In genomic region chr13:51698318-51698717, GRCm38 (mm10) we compare ENCODE assay signal across 28 mouse cellular contexts. TPM values are rescaled to one million over a fixed set of nuclear protein-coding genes. Genes with fewer than 3 reads are reported as not detected.
DNase-seq lines count a peak whose midpoint lies in the region; ATAC-seq and TF ChIP-seq lines count a peak whose summit lies in the region.
"Had no signal": no experiment of that assay in that cellular context is flagged by ENCODE, and none has a peak within 500 bp of the region (broad histone marks: within the 10 kb centered on the region; RNA-seq: fewer than 3 reads in every experiment).

No protein-coding gene starts in this region.

- H3K4me1 ChIP-seq in heart, embryonic 14.5 days (ENCODE audit: control insufficient read depth in 2 of 2, insufficient read depth in 2 of 2, low read length in 2 of 2), result peaks cover 14 to 20% of the 10 kb centered on the region in 2 experiments
- H3K4me1 ChIP-seq in bone marrow, adult 2 months (ENCODE audit: control insufficient read depth, insufficient read depth, low read length), result peaks cover 2% of the 10 kb centered on the region; the same call in 1 of the 2 replicates
- peaks cover 37% of the 10 kb centered on the region for H3K4me1 ChIP-seq in liver, embryonic 12.5 days
- H3K4me1 ChIP-seq: embryonic facial prominence, embryonic 12.5 days; forebrain, embryonic 12.5 days; hindbrain, embryonic 15.5 days; intestine, embryonic 15.5 days; limb, embryonic 10.5 days; midbrain, embryonic 12.5 days; neural tube, embryonic 13.5 days had no signal

- no peak for ATAC-seq in heart, embryonic 14.5 days (ENCODE audit: insufficient number of reproducible peaks, insufficient read depth, low FRiP score, low read depth)
- ATAC-seq in liver, embryonic 12.5 days, result peak; percentile 59; the same call in 1 of the 2 replicates
- peak; percentile 47 for ATAC-seq in megakaryocyte progenitor cell, adult 5-6 weeks (replicated peaks; ENCODE audit: poor library complexity)
- no peak for ATAC-seq in inflammation-experienced regulatory T-cells, adult 6 months
- ATAC-seq: intestine, embryonic 15.5 days; lung, postnatal 0 days had no signal

- no peak for DNase-seq in heart, postnatal 4 days
- no peak for DNase-seq in adrenal gland, adult 18-20 months (ENCODE audit: low spot score in 2 of 2)
- DNase-seq: adrenal gland, adult 8-10 months; B cell, adult 2 months; cerebellum, adult 2 months; cerebellum, postnatal 25 days; kidney, adult 9 months; kidney, postnatal 14 days; retina, postnatal 1 day; right cerebral cortex, postnatal 25 days; spleen, adult 18-20 months; thymus, postnatal 36 days had no signal

- peaks cover 27% of the 10 kb centered on the region for H3K36me3 ChIP-seq in heart, embryonic 14.5 days (ENCODE audit: control insufficient read depth, insufficient read depth, low read length)
- peaks cover 21% of the 10 kb centered on the region for H3K36me3 ChIP-seq in liver, embryonic 12.5 days
- H3K36me3 ChIP-seq: intestine, embryonic 15.5 days had no signal

- no peak overlapping the region for H3K4me2 ChIP-seq in heart, embryonic 14.5 days (ENCODE audit: low read length)
- H3K4me2 ChIP-seq in liver, embryonic 12.5 days, result peak overlapping the region; percentile 25
- H3K4me2 ChIP-seq: embryonic facial prominence, embryonic 12.5 days; forebrain, embryonic 12.5 days; hindbrain, embryonic 15.5 days; intestine, embryonic 15.5 days; midbrain, embryonic 12.5 days; neural tube, embryonic 13.5 days had no signal

- WGBS in heart, embryonic 14.5 days, result 44% methylated on average over 3 of the region's 3 CpGs
- WGBS in bone marrow, adult 2 months, result 80% methylated on average over 3 of the region's 3 CpGs
- 33% methylated on average over 3 of the region's 3 CpGs for WGBS in liver, embryonic 12.5 days (ENCODE audit: insufficient replicate concordance)

- peak overlapping the region; percentile 46 to 48 for H3K27ac ChIP-seq in heart, embryonic 14.5 days (replicated peaks in 1 of 2; ENCODE audit: control insufficient read depth in 1 of 2, insufficient read depth in 1 of 2, low read depth in 2 of 2, low read length in 2 of 2)
- H3K27ac ChIP-seq in bone marrow, adult 2 months (ENCODE audit: control insufficient read depth, insufficient read depth, low read depth, low read length, poor library complexity), result 0 out of 2 replicates have a peak overlapping the region, but pooled peaks have one; percentile 29
- H3K27ac ChIP-seq in liver, embryonic 12.5 days, result peak overlapping the region; percentile 52; the same call in 1 of the 2 replicates
- H3K27ac ChIP-seq: embryonic facial prominence, embryonic 12.5 days; forebrain, embryonic 12.5 days; hindbrain, embryonic 15.5 days; intestine, embryonic 15.5 days; limb, embryonic 10.5 days; midbrain, embryonic 12.5 days; neural tube, embryonic 13.5 days had no signal

- no peaks in the 10 kb centered on the region for H3K27me3 ChIP-seq in heart, embryonic 14.5 days (ENCODE audit: control insufficient read depth, insufficient read depth, low read length)
- no peaks in the 10 kb centered on the region for H3K27me3 ChIP-seq in liver, embryonic 12.5 days (replicated peaks)
- H3K27me3 ChIP-seq: CH12.LX; embryonic facial prominence, embryonic 12.5 days; forebrain, embryonic 12.5 days; hindbrain, embryonic 15.5 days; intestine, embryonic 15.5 days; midbrain, embryonic 12.5 days; neural tube, embryonic 13.5 days had no signal

- no peak overlapping the region for H3K9ac ChIP-seq in heart, embryonic 14.5 days (ENCODE audit: low read length)
- peak overlapping the region; percentile 33; the same call in 1 of the 2 replicates for H3K9ac ChIP-seq in liver, embryonic 12.5 days
- H3K9ac ChIP-seq: embryonic facial prominence, embryonic 12.5 days; forebrain, embryonic 12.5 days; hindbrain, embryonic 15.5 days; intestine, embryonic 15.5 days; midbrain, embryonic 12.5 days; neural tube, embryonic 13.5 days had no signal

- no peak for TF ChIP-seq POLR2A in bone marrow, adult 2 months (IDR thresholded peaks at IDR 0.05; ENCODE audit: borderline replicate concordance, control insufficient read depth, low read depth, low read length)

- no peaks in the 10 kb centered on the region for H3K9me3 ChIP-seq in heart, embryonic 14.5 days (ENCODE audit: control insufficient read depth, low read length)
- no peaks in the 10 kb centered on the region for H3K9me3 ChIP-seq in liver, embryonic 12.5 days (replicated peaks)
- H3K9me3 ChIP-seq: embryonic facial prominence, embryonic 12.5 days; forebrain, embryonic 12.5 days; G1E; hindbrain, embryonic 15.5 days; intestine, embryonic 15.5 days; limb, embryonic 10.5 days; midbrain, embryonic 12.5 days; neural tube, embryonic 13.5 days had no signal

- no peak for TF ChIP-seq CTCF in bone marrow, adult 2 months (IDR thresholded peaks at IDR 0.05; ENCODE audit: control insufficient read depth, insufficient read depth, low read length)

- H3K4me3 ChIP-seq in heart, embryonic 14.5 days (ENCODE audit: control insufficient read depth in 1 of 2, insufficient read depth in 1 of 2, low read depth in 1 of 2, low read length in 2 of 2), result no peak overlapping the region
- H3K4me3 ChIP-seq in bone marrow, adult 2 months (replicated peaks; ENCODE audit: control insufficient read depth, low read depth, low read length), result no peak overlapping the region
- no peak overlapping the region for H3K4me3 ChIP-seq in liver, embryonic 12.5 days
- H3K4me3 ChIP-seq: embryonic facial prominence, embryonic 12.5 days; forebrain, embryonic 12.5 days; hindbrain, embryonic 15.5 days; intestine, embryonic 15.5 days; limb, embryonic 10.5 days; midbrain, embryonic 12.5 days; neural tube, embryonic 13.5 days had no signal

RNA-seq across cellular contexts. Expression of gene Secisbp2, which starts 46.8 kb away (rescaled TPM):
- 26.0 and 27.7 TPM in 2 replicates for polyA plus RNA-seq in heart, embryonic 14.5 days (2014; fragmentation: Nextera tagmentation; extraction: Ambion mirVana)
- total RNA-seq in heart, postnatal 4 days (2021), result 10 to 100 TPM; 22.3 to 23.0 TPM
- 21.3 and 27.2 TPM in 2 replicates for polyA plus RNA-seq in bone marrow, adult 2 months (2011; ENCODE audit: insufficient read depth, insufficient read length, low replicate concordance, missing spikeins)
- polyA plus RNA-seq in liver, embryonic 12.5 days (2016; fragmentation: Nextera tagmentation; extraction: Ambion mirVana), result 19.7 and 22.7 TPM in 2 replicates
- total RNA-seq in megakaryocyte progenitor cell, adult 5-6 weeks (2015), result 13.9 and 15.9 TPM in 2 replicates
- total RNA-seq in megakaryocyte progenitor cell, adult 5-6 weeks (2017), result 24.6 and 25.0 TPM in 2 replicates
- 10 to 100 TPM; 19.0 to 21.7 TPM for total RNA-seq in adrenal gland, adult 18-20 months (2021)
- polyA plus RNA-seq in inflammation-experienced regulatory T-cells, adult 6 months (2017; shearing (Covaris generic)), result 10 to 100 TPM; 34.3 to 43.2 (median 34.5) TPM

RNA-seq across cellular contexts. Expression of gene Cks2, which starts 53.3 kb away (rescaled TPM):
- polyA plus RNA-seq in heart, embryonic 14.5 days (2014; fragmentation: Nextera tagmentation; extraction: Ambion mirVana), result 280 and 300 TPM in 2 replicates
- total RNA-seq in heart, postnatal 4 days (2021), result 10 to 100 TPM; 76.8 to 86.6 TPM
- polyA plus RNA-seq in bone marrow, adult 2 months (2011; ENCODE audit: insufficient read depth, insufficient read length, low replicate concordance, missing spikeins), result 258 and 286 TPM in 2 replicates
- polyA plus RNA-seq in liver, embryonic 12.5 days (2016; fragmentation: Nextera tagmentation; extraction: Ambion mirVana), result 405 and 413 TPM in 2 replicates
- 499 and 603 TPM in 2 replicates for total RNA-seq in megakaryocyte progenitor cell, adult 5-6 weeks (2015)
- total RNA-seq in megakaryocyte progenitor cell, adult 5-6 weeks (2017), result 233 and 253 TPM in 2 replicates
- total RNA-seq in adrenal gland, adult 18-20 months (2021), result 1 to 10 TPM; 2.8 to 8.5 TPM
- 100 to 1,000 TPM in 1 of 3 experiments, 10 to 100 TPM in 2; 25.7 to 172 (median 40.8) TPM for polyA plus RNA-seq in inflammation-experienced regulatory T-cells, adult 6 months (2017; shearing (Covaris generic))
- total RNA-seq: gastrocnemius, adult 18-20 months had no signal

Comparison
In these comparisons a context has a peak if more than half of its experiments do, and no peak if none do; other contexts are left out.
1. ATAC-seq: peak in liver, embryonic 12.5 days (single experiment) and megakaryocyte progenitor cell, adult 5-6 weeks (single experiment); none in heart, embryonic 14.5 days (single experiment) and inflammation-experienced regulatory T-cells, adult 6 months (single experiment).
2. Peak in every context shown above with its lines, with median percentiles within 50 percentile points of each other: H3K27ac ChIP-seq.